Mouse (Mus musculus) gastrocnemius, adult 8-10 months (tissue): ENCODE results near the gene Adra2a. TPM values are rescaled to one million over a fixed set of nuclear protein-coding genes. Genes with fewer than 3 reads are reported as not detected.

Experiments
- DNase-seq, 2 experiments: peaks; one replicate each; pipeline ENCODE4 v3.0.0; 2022; ENCODE audit warnings: low spot score in 2 of 2
- total RNA-seq, 4 experiments: library from RNA; stranded (reverse); gene quantifications; 2 replicates each; pipeline ENCODE4 v1.2.4; 2022

Adra2a gene
- total RNA-seq: under 1 TPM; 0.10 to 0.38 (median 0.24) TPM

DNA sequence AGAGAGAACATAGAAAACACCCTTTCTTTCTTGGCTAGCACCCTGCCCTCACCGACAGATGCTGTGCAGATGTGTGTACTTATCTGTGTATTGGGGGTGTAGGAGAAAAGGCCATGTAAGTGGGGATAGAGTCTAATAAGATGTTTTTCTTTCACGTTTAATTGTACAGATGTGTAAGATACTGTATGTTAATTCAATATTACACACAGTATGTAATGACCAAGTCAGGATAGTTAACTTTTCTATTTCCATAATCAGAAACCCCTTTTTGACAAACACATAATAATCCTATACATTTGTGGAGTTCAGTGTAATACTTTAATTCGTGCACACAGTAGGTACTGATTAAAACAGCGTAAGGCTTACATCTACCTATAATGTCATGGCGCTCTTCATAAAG lies at the start of gene Adra2a:
Adra2a (plus strand) TSS at position 301 of the 400 bp plus-strand sequence.
- no peak for DNase-seq

DNA sequence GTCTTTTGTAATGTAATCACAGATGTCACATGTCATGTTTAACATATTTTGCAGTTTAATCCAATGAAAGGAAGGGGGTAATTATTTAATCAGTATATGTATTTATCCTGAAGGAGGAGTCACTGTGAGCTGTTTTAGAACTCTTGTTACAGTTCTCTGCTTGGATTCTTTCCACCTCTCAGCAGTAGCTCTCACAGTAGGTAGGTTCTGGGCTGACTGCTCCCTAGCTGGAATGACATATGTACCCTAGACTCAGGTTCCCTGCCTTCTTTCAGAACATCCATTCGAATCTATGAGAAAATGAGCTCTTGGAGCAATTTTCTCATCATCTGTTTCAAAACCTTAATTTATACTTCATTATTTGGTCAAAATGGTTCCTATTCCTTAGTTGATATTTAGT lies 49.7 kb upstream of the Adra2a start:
- DNase-seq: no peak

DNA sequence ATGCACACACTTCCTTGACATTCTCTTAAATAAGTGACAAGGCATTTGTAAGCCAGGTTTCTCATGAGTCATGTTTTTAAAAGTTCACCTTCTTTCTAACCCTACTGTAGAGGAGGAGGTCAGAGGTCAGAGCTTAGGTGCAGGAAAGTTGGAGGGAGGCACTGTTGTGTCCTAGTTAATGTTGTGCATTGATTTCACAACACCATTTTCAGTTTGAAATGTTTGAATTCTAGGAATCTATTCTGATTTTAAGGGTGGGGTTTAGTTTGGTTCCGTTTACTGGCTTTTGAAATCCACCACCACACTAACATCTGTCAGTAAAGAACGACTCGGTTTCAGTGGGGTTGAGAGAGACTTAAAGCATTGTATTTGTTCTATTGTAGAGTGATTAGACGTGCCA lies 33.0 kb upstream of the Adra2a start:
- no peak for DNase-seq

DNA sequence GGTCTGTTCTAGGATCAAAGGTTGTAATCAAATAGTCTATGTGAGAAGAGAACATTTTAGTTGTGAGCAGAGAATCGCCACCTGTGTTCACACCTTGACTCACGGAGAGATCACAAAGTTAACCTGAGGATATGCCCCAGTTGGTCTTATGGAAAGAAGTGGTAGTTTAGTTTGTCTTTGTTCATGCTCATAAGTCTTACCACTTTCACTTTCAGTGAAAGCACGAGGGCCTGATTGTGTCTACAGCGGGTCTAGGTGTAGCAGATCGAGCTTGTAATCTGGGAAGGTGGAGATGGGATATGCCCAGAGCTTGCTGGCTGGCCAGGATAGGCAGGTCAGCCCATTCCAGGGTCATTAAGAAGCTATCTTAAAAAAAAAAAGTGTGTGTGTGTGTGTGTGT lies 29.0 kb upstream of the Adra2a start:
- no peak for DNase-seq

DNA sequence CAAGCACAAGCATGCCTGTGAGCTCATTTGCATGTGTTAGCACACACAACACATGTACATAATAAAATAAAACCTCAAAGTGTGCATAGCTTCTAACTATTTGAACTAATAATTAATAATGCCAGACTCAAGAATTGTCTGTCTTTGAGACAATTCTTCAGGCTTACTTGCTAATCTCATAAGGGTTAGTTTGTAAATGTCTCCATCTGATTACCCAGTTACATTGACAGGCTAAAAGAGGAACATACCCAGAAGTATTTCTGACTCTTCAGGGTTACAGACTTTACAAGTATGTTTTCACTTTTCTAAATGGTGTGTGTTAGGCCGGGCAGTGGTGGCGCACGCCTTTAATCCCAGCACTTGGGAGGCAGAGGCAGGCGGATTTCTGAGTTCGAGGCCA lies 28.4 kb upstream of the Adra2a start:
- DNase-seq: no peak

DNA sequence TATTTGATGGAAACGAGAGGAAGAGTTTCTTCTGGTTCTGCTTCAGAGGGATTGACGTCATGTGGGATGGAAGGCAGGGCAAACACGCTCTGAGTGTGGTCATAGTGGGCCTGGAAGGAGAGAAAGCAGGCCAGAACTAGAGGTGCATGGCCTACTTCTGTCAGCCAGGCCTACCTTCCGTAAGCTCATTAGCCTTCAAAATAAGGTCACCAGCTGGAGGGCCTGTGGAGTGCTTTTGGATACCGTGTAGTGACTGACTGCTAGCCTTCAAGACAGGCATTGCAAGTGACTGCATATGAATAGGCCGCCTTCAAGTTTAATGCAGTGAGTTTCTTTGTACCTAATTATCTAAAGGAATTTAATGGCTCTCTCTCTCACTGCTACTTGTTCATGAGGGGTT lies 8.9 kb upstream of the Adra2a start:
- DNase-seq: no peak

DNA sequence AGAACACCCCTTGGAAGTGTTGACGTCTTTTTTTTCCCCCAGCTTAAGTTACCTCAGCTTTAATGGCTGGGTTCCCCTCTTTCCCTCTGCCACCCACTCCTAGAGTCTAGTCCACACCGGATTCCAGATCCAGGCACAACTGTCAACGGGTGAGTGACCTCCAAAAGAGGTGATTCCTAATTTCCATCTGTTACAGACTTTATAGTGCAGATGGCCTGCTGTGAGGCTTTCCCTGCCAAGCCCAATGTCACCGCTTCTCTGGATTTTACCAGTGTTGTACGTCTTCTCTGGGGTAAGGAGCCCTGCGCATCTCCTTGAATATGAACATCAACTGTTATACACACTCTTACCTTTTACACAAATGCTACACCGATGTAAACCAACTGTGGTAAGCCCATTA lies 4.5 kb upstream of the Adra2a start:
- no peak for DNase-seq

DNA sequence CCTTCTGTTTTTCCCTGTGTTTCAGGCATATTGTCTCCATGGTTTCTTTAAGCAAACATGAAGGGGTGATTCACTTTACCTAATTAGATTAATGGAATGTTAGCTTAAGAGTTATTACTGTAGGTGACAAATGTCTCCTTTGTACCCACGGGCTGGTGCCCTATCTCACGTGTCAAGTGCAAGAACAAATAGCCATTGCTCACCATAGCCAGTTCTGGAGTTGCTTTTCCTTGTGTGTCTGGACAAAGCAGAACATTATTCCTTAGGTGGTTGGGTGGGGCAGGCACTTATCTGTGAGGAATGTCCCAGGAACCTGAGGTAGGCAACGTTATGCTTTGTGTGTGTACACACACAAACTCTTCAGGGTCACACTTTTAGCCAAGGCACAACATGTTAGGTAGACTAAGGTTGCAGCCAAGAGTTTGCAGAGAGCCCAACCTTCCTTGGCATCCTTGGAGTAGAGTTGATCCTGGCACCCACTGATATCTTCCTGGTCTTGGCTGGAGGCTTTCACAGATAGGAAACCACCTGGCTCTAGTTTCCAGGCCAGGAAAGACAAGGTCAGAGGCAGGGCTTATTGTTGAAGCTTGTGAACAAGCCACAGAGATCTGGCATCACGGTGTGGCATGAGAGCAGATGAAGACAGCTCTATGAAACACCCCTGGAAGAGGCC lies 3.5 kb upstream of the Adra2a start:
- DNase-seq: no peak

DNA sequence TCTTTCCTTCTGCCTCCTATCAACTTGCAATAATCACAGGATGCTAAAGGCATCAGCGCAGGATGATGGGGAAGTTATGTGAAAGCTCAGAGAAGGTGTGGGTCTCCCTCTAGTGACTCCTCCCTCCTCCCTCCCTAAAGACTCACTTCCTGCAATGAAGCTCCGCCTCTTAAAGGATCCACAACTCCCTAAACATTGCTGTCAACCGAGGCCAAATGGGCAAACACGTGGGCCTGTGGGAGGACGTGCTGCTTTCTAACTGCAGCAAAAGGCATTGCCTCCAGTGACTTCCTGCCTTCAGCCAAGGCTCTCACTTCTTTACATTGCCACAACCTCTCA lies 3.0 kb upstream of the Adra2a start:
- DNase-seq: no peak

DNA sequence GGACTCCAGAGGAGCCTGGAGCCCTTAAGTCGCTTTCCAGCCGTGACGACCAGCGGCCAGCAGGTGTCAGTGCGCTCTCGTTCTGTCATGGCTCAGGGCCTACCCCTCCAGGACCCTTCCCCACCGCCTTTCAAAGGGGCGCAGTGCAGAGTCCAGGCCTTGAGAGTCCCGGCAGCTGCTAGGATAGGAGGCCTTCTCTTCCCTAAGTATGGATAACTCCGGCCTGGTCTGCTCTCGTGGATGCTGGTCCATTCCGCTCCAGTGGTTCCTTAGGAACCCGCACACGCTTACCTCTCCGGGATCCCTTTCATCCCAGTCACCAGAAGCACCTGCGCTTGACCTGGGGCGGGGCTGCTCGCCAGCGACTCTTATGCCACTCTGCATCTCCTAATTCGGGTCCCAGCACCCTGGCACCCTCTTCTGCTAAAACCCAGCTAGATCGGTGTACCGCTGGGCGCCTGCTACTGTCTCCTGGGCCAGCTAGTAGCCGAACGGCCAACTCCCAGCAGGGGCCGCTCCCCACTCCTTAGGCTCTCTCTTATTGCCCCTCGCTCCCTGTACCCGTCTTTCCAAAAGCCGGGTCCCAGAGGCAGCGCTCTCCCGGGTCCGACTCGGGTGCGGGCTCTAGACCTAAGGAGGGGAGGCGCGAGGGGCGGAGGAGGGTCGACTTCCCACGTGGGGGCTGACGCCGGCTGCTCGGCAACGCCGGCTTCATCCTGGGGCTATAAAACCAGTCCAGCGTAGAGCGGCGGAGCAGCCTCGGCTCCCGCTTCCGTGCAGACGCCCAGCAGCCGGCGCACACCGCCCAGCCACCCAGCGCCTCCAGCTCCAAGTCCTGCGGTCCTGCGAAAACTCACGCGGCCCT lies 788 bp downstream of the Adra2a start:
- DNase-seq: no peak

DNA sequence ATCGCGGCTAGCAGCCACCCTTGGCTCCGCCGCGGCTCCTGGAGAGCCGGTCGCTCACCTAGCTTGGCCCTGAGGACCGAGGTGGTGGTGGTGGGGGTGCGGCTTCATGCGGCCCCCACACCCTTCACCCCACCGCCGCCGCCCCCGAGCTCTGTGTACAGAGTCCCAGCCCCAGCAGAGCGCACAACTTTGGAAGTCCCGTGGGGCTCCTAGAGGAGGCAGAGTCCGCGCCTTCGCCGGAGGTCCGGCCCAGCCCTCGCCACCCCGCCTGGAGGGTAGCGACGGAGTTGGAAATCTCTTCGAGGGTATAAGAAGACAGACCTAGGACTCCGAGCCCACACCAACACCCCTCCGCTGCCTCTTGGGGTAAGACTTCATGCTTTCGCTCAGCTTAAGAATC lies 1.5 kb downstream of the Adra2a start:
- no peak for DNase-seq

DNA sequence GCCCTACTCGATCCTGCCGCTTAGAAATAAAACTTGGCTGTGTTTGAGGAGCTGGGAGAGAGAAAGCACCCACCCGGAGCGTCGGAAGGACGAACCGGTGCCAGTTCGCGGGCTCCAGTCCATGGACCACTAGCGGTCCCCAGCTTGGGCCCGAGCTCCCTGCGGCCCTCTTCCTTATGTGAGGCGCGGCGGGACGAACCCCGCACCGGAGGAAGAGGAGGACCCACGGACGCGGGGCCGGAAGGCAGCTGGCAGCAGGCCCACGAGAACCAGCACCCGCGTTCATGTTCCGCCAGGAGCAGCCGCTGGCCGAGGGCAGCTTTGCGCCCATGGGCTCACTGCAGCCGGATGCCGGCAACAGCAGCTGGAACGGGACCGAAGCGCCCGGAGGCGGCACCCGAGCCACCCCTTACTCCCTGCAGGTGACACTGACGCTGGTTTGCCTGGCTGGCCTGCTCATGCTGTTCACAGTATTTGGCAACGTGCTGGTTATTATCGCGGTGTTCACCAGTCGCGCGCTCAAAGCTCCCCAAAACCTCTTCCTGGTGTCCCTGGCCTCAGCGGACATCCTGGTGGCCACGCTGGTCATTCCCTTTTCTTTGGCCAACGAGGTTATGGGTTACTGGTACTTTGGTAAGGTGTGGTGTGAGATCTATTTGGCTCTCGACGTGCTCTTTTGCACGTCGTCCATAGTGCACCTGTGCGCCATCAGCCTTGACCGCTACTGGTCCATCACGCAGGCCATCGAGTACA lies 2.2 kb downstream of the Adra2a start:
- DNase-seq: no peak

DNA sequence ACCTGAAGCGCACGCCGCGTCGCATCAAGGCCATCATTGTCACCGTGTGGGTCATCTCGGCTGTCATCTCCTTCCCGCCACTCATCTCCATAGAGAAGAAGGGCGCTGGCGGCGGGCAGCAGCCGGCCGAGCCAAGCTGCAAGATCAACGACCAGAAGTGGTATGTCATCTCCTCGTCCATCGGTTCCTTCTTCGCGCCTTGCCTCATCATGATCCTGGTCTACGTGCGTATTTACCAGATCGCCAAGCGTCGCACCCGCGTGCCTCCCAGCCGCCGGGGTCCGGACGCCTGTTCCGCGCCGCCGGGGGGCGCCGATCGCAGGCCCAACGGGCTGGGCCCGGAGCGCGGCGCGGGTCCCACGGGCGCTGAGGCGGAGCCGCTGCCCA lies 2.7 kb downstream of the Adra2a start:
- DNase-seq: no peak

DNA sequence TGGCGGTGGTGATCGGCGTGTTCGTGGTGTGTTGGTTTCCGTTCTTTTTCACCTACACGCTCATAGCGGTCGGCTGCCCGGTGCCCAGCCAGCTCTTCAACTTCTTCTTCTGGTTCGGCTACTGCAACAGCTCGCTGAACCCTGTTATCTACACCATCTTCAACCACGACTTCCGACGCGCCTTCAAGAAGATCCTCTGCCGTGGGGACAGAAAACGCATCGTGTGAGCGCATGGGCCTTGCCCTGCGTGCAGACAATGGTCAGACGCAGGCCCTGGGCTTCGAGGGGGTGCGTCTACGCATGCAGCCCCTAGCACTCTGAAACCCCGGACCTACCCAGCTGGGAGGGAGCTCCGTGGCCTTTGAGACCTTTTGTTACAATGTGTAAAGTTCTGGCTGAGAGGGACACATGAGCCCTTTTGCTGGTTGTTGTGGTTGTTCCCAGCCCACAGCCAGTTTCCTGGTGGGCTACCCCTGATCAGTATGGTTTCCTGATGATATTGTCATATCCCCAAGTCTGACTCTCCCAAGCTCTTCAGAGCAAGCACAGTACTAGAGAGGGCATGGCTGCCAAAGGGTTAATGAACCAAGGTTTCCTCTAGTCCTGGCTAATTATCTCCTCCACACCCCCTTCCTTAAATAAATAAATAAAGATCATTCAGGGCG lies 3.6 kb downstream of the Adra2a start:
- DNase-seq: no peak

DNA sequence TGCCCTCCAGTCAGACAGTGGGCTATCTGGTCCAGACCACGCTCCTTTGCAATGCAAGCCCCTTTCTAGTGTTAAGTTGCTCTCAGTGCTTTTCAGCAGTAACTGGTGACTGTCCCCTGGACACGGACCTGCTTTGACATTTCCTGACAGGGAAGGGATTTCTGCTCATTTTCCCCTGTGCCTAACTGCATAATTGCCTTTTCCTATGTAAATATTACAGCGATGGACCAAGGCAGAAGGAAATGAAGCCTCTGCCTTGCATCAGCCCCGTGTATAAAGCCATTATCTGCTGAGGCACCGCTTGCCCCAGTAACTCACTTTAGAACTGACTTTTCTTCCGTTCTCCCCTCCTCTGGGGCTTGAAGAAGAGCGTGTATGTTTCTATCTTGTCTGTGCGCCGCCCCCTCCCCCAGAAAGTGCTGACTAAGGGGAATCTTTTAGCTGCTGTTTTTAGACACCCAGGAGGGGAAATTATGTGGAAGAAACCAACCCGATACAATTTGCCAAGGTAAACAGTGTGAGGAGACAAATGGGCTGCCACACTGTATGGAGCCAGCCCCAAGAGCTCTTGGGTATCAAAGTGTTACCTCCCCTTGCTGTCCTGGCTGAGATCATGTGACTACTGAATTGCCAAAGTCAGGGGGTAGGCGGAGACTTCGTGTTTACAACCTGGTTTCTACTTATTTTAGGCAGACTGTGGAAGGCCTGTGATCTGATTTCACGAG lies 4.4 kb downstream of the Adra2a start:
- no peak for DNase-seq

DNA sequence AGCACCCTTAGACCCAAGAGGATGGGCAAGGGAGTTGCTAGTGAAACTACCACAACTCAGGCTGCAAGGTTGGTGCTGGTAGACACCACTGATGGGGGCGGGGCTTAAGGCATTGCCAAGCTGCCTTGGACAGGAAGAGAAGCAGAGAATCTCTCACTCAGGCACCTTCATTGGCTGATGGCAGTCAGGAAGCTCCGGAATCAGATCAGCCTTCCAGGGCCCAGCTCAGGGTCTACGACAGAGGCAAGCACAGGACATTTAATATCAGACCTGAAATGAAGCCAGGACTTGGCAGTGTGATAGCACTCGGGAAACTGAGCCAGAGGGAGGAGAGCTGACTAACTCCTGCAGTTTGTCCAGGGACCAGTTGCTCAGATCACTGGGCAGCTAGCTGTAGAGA lies 7.7 kb downstream of the Adra2a start:
- peak; percentile 27 to 52 for DNase-seq

DNA sequence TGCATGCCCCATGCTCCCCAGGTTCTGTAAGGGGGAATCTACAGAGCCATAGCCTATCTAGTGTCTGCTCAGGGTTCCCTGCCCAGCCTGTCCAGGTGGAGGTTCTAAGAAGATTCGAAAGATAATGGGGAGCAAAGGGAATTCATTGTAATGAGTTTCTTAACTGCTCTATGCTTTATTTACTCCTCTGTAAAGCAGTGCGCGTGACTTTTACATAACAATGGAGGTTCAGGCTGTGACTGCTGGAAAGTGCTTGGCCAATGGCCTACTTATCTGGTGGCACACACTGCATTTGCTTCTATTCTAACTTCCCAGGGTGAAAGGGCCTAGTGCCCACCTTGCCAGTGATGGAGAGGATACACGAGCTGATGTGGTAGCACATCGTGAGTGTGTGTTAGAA lies 11.9 kb downstream of the Adra2a start:
- DNase-seq: no peak

DNA sequence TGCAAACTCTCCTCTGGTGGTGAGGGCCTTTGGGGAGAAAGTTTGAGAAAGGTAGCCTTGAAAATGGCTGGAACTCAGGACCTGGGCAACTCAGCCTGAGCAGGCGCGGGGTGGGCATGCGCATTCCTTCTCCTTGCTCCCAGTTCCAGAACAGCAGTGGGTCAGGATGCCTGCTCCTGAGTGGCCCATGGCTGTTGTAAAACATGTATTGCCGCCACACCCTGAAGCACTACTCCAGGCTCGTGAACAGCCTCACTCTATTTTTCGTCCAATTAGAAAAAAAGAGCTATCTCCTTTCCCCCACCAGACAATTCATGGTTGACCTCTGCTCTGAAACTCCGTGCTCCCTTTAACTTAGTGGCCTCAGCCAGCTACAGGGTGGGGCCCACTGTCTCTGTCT lies 24.5 kb downstream of the Adra2a start:
- no peak for DNase-seq

DNA sequence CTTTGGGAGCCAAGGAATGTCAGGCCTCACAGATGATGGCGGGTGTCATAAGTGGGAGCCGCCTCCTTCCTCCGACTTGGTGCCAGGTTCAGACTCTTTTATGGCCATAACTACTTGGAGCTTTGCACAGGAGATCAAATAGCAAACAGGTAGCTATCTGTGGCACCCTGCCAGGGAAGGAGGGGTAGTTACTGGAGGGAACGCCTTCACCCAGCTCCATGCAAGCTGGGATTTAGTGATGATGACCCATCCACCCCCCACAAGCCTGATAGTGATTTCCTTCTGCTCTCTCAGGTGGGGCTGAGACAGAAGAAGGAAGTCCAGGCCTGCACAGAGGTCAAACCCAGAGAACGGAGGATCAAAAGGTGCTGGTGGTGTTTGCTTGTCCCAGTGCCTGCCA lies 26.6 kb downstream of the Adra2a start:
- DNase-seq: no peak

DNA sequence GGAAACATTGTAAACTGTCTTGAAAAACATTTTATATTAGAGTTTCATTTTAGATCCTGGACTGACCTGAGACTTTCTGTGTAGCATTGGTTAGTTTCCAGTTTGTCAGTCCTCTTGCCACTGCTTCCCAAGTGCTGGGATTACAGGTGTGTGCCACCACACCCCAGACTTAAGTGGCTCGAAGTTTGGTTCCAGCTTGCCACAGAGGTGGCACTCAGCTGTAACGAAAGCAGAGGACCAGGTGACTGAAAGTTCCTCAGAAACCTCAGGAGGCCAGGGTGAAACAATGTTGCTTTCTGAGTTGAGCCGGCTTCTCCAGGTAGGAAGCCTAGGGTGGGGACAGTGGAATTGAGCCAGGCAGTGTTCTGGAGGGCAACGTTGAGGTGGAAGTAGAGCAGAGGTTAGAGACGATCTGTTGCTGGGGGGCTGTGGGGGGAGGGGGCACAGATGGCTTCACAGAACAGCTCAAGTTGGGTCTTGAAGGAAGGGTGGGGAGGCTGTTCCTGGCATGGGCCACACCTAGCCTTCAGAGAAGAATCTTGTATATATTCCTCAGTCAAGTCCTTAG lies 28.4 kb downstream of the Adra2a start:
- no peak for DNase-seq
